Mouse (Mus musculus): ENCODE measurements at regions not wholly inside any gene's neighbourhood (a gene's known extent, or its start where the extent isn't known, plus 50 kb on each side); places are given as distances from the start of the nearest gene placed in this dataset.

- TF ChIP-seq CTCF (IDR thresholded peaks at IDR 0.05) = no peak
- TF ChIP-seq POLR2A (IDR thresholded peaks at IDR 0.05; ENCODE audit: insufficient read depth, low read depth, low read length) = no peak
These were observed 151.3 kb upstream of the Pgrmc2 start for GRCm38 (mm10) chr3:41234191-41234590.

All from heart, adult 2 months (tissue).